Mouse (Mus musculus) forebrain, embryonic 12.5 days (tissue): Measurements from ENCODE around the gene Vps13a. TPM values are rescaled to one million over a fixed set of nuclear protein-coding genes. Genes with fewer than 3 reads are reported as not detected.
"Not testable (repeated sequence)": the region's sequence is repeated elsewhere in the genome, so short reads cannot be mapped to it uniquely, and the experiment has no call there.

ENCODE experiments used
- ATAC-seq: fragments of 200-750 bp; cut with Nextera tagmentation; 2 replicates; pipeline ENCODE4 v1.8.0; 2017; ENCODE audit warnings: moderate TSS enrichment; ENCODE audit not compliant: low FRiP score
- H3K27ac ChIP-seq: fragments of 300-500 bp; sonication (generic); 2 replicates; pipeline ENCODE4 v1.5.1; 2016; ENCODE audit warnings: mild to moderate bottlenecking
- H3K27me3 ChIP-seq: fragments of 300-500 bp; sonication (generic); 2 replicates; pipeline ENCODE4 v1.6.1; 2016; ENCODE audit warnings: mild to moderate bottlenecking
- H3K36me3 ChIP-seq: fragments of 300-500 bp; sonication (generic); replicated peaks from 2 replicates; pipeline ENCODE4 v1.6.1; 2016; ENCODE audit warnings: mild to moderate bottlenecking
- H3K4me1 ChIP-seq: fragments of 300-500 bp; sonication (generic); 2 replicates; pipeline ENCODE4 v1.6.1; 2016
- H3K4me2 ChIP-seq: fragments of 300-500 bp; sonication (generic); 2 replicates; pipeline ENCODE4 v1.6.1; 2016; ENCODE audit warnings: mild to moderate bottlenecking, moderate library complexity
- H3K4me3 ChIP-seq: fragments of 300-500 bp; sonication (generic); replicated peaks from 2 replicates; pipeline ENCODE4 v1.5.1; 2016; ENCODE audit warnings: mild to moderate bottlenecking
- H3K9ac ChIP-seq: fragments of 300-500 bp; sonication (generic); 2 replicates; pipeline ENCODE4 v1.6.1; 2016; ENCODE audit warnings: mild to moderate bottlenecking
- H3K9me3 ChIP-seq: fragments of 300-500 bp; sonication (generic); 2 replicates; pipeline ENCODE4 v1.6.1; 2016
- WGBS: fragments of 180-500 bp; shearing (Covaris S2); methylation state at CpG from one replicate; pipeline ENCODE4 v1.1.7; 2016; 5-methylcytosine and 5-hydroxymethylcytosine counted together
- polyA plus RNA-seq: library from polyadenylated mRNA; unstranded; fragments of >200 nt; fragmentation: Nextera tagmentation; extraction: Ambion mirVana; gene quantifications from 2 replicates; pipeline ENCODE4 v1.2.1, GENCODE M21; 2016

Gene Vps13a
- 11.7 and 11.8 TPM in 2 replicates for polyA plus RNA-seq

DNA sequence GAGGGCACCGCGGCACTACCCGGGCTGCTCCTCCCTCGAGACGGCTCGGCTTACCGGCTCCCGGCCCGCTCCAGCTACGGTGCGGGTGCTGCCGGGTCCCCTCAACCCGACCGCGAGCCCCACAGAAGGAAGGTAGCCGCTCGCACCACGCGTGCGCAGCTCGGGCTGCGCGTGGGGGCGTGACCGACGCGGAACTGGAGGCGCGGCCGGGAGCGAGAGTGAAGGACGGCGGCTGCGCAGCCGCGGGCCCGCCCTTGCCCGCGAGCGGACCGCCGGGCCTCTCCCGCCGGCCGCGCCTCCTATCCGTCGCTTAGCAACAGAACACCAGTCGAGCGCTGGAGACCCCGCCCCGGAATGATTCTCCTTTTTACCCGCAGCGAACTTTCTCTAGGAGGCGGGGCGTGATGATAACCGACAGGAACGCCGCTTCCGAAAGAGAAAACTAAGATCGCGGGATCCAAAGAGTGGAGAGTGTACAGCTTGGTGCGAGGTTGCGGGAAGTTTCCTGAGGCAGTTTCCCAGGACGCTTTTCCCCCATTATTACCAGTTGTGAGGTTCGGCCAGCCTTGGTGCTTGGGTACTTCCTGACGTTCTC lies at the start of gene Vps13a:
Gene Vps13a (minus strand): TSS at position 144 of the 595 bp plus-strand sequence.
- H3K4me3 ChIP-seq, result peak within 1 kb of the TSS; percentile 72
- peaks cover 17% of the 10 kb centered on the region for H3K27me3 ChIP-seq
- no peaks in the 10 kb centered on the region for H3K36me3 ChIP-seq
- H3K9ac ChIP-seq, result peak within 1 kb of the TSS; percentile 80
- H3K9me3 ChIP-seq, result no peaks in the 10 kb centered on the region
- H3K4me2 ChIP-seq, result peak within 1 kb of the TSS; percentile 99
- ATAC-seq, result peak; percentile 98
- H3K27ac ChIP-seq, result no peak within 1 kb of the TSS
- H3K4me1 ChIP-seq, result peaks cover 9% of the 10 kb centered on the region
- WGBS, result under 1% methylated on average over 67 of the region's 67 CpGs

DNA sequence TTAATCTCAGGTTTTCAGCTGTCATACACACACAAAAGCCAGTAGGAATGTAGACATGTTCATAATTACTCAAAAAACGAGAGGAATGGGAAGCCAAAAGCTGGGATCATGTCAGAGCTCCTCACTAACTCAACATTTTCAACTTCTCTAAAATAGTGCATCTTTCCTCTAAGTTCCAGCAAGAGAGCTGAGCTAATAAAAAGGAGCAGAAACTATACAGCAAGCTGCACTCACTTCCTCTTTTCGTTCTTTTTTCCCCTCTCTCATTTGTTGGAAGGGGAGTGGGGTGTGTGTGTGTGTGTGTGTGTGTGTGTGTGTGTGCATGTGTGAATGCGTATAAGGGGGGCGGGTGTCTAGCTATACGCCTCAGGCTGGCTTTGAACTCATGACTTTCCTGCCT lies 46.9 kb upstream of the Vps13a start:
- no peak for ATAC-seq
- 0 out of 2 replicates have a peak, but pooled peaks cover 7% of the 10 kb centered on the region for H3K27me3 ChIP-seq
- H3K4me3 ChIP-seq, result no peak overlapping the region
- H3K4me1 ChIP-seq, result no peaks in the 10 kb centered on the region
- 82% methylated on average over 5 of the region's 5 CpGs for WGBS
- no peak overlapping the region for H3K27ac ChIP-seq
- no peaks in the 10 kb centered on the region for H3K9me3 ChIP-seq
- H3K36me3 ChIP-seq, result no peaks in the 10 kb centered on the region
- no peak overlapping the region for H3K9ac ChIP-seq
- no peak overlapping the region for H3K4me2 ChIP-seq

DNA sequence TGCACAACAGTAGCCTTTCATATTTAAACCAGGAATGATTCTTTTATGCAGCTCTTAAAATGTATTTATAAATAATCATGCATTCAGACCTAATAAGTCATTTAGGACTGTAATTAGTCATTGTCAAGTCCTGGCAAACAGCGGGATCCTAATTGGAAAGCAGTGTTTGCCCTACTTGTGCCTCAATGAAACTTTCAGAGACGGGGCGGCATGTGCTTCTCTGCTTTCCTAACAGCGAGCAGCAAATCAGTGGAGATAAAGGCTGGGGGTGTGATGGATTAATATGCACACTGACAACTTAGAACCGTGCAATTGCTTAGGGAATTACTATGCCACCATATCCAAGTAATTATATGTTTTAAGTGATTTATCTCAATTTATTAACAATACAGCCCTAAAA lies 44.5 kb upstream of the Vps13a start:
- Histone ChIP-seq H3K36me3 (no peaks in the 10 kb centered on the region), H3K9me3 (0 out of 2 replicates have a peak, but pooled peaks cover 3% of the 10 kb centered on the region), H3K27me3 (0 out of 2 replicates have a peak, but pooled peaks cover 7% of the 10 kb centered on the region), H3K4me3 (no peak overlapping the region), H3K27ac (no peak overlapping the region), H3K9ac (no peak overlapping the region), H3K4me2 (no peak overlapping the region), H3K4me1 (no peaks in the 10 kb centered on the region)
- ATAC-seq, result no peak
- 16% methylated on average over 5 of the region's 5 CpGs for WGBS

DNA sequence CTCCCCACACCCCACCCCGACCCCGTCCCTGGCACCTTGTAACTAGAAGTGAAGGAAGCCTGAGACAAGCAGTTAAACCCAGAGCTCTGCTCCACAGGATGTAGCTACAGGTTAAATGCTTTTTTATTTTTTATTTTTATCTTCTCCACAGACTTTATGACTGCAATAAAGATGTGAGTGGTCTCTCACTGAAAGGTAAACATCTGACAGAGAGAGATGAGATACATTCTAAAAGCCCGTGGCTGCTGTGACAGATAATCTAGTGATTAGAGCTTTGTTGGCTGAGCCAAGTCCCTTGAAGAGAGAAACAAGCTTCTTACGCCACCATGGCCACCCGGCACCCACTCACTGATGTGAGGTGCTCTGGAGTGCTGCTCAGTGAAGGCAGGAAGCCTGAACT lies 34.1 kb upstream of the Vps13a start:
- Histone ChIP-seq H3K4me1 (no peaks in the 10 kb centered on the region), H3K9me3 (no peaks in the 10 kb centered on the region), H3K36me3 (no peaks in the 10 kb centered on the region), H3K27me3 (no peaks in the 10 kb centered on the region), H3K9ac (no peak overlapping the region), H3K27ac (no peak overlapping the region), H3K4me3 (no peak overlapping the region), H3K4me2 (no peak overlapping the region)
- ATAC-seq, result no peak
- WGBS, result 71% methylated on average over 5 of the region's 5 CpGs

DNA sequence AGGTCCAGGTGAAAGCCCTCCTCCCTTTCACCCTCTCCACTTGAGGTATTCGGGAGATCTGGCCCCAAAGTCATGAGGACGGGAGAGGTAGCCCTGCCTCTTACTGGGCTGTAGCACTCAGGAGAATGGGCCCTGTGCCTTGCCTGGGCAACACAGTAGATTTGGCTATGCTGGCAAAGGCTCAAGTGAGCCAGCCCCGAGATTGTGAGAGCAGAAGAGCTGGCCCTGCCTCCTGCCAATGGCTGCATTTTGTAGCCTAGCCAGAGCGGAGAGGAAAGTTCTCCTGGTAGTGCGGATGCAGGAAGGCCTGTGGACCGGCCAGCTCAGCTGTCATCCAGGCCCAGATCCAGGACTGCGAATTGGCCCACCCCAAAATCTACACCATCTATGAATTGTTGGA lies 32.6 kb upstream of the Vps13a start:
- no peak overlapping the region for H3K9ac ChIP-seq
- no peak overlapping the region for H3K27ac ChIP-seq
- H3K9me3 ChIP-seq, result no peaks in the 10 kb centered on the region
- WGBS, result 85% methylated on average over 7 of the region's 7 CpGs
- no peak for ATAC-seq
- no peak overlapping the region for H3K4me2 ChIP-seq
- no peaks in the 10 kb centered on the region for H3K36me3 ChIP-seq
- H3K27me3 ChIP-seq, result no peaks in the 10 kb centered on the region
- H3K4me3 ChIP-seq, result no peak overlapping the region
- H3K4me1 ChIP-seq, result no peaks in the 10 kb centered on the region

DNA sequence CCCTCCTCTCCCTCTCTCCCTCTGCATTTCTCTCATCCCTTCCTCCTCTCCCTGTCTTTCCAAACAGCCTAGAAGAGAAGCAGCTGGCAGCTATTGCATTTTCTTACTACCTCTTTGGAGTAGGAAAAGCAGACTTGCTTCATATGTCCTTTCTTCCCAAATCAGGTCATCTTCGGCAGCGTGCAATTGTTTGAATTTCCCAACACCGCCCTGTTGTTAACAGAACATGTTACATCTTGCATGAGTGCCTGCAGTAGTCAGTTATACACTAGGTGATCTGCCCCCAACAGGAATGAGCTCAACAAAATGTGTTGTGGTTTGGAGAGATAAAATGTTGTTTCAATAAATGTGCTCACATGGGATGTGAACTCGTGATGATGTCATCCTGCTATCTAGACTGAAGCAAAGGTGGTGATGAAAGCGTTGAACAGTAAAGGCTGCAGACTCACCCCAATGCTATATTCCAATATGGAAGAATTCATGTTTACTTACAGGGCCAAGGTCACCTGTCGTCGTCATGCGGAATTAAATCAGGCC lies 31.4 kb upstream of the Vps13a start:
- Histone ChIP-seq H3K9ac (no peak overlapping the region), H3K4me1 (no peaks in the 10 kb centered on the region), H3K9me3 (no peaks in the 10 kb centered on the region), H3K27me3 (no peaks in the 10 kb centered on the region), H3K27ac (no peak overlapping the region), H3K4me2 (no peak overlapping the region), H3K4me3 (no peak overlapping the region), H3K36me3 (no peaks in the 10 kb centered on the region)
- no peak for ATAC-seq
- 93% methylated on average over 8 of the region's 8 CpGs for WGBS

DNA sequence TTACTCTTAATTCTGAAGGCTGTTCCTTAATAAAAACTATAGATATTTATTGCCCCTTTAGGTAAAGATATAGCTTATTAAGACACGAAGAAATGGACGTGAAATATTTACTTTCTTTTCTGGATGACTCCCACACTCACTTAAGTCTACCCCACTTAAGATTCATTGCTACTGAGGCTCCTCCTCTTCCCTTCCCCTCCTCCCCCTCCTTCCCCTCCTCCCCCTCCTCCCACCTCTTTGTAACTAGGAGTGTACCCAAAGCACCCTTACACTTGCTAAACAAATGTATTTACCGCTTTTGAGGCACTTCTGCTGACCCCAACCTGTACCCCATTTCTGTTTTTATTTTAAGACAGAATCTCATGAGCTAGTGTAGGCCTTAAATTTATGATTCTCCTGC lies 24.4 kb upstream of the Vps13a start:
- no peak overlapping the region for H3K27ac ChIP-seq
- H3K9ac ChIP-seq, result no peak overlapping the region
- 59% methylated on average over 3 of the region's 3 CpGs for WGBS
- no peaks in the 10 kb centered on the region for H3K4me1 ChIP-seq
- H3K4me2 ChIP-seq, result no peak overlapping the region
- no peak overlapping the region for H3K4me3 ChIP-seq
- H3K36me3 ChIP-seq, result no peaks in the 10 kb centered on the region
- H3K9me3 ChIP-seq, result no peaks in the 10 kb centered on the region
- H3K27me3 ChIP-seq, result no peaks in the 10 kb centered on the region
- no peak for ATAC-seq

DNA sequence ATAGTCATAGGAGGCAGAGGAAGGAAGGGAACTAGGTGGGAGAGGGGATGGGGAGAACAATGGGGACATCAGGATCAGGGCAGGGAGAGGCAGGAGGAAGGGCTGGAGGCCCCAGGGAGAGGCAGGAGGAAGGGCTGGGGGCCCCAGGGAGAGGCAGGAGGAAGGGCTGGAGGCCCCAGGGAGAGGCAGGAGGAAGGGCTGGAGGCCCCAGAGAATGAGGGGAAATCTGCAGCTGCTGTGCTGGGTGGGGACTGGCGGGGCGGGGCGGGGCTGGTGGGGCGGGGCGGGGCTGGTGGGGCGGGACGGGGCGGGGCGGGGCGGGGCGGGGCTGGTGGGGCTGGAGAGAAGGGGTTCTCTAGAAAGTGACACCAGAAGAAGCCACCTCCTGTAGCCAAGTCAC lies 23.8 kb upstream of the Vps13a start:
- no peak overlapping the region for H3K4me2 ChIP-seq
- WGBS, result 20% methylated on average over 8 of the region's 11 CpGs
- no peak overlapping the region for H3K9ac ChIP-seq
- H3K36me3 ChIP-seq, result no peaks in the 10 kb centered on the region
- no peaks in the 10 kb centered on the region for H3K27me3 ChIP-seq
- no peak for ATAC-seq
- H3K27ac ChIP-seq, result no peak overlapping the region
- no peaks in the 10 kb centered on the region for H3K9me3 ChIP-seq
- no peaks in the 10 kb centered on the region for H3K4me1 ChIP-seq
- H3K4me3 ChIP-seq, result no peak overlapping the region

DNA sequence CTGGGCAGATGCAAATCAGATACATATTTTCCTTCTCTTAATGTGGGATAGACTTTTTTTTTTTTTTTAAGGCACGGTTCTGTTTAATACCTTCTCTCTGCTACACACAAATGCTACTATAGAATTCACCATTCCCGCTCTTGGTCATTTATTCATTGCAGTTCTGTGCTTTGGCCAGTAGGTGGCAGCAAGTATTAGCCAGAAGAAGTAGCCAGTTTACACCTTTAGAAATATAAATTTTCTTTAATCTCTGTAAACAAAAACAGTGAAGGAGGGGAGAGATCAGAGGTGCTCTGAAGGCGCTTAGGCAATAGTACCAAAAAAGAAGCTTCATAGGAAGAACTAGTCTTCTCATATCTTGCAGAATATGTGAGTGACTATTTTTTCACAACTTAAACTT lies 22.0 kb upstream of the Vps13a start:
- Histone ChIP-seq H3K4me2 (no peak overlapping the region), H3K27ac (no peak overlapping the region), H3K4me1 (no peaks in the 10 kb centered on the region), H3K9ac (no peak overlapping the region), H3K9me3 (no peaks in the 10 kb centered on the region), H3K4me3 (no peak overlapping the region), H3K27me3 (no peaks in the 10 kb centered on the region), H3K36me3 (no peaks in the 10 kb centered on the region)
- 5% methylated on average over 3 of the region's 3 CpGs for WGBS
- ATAC-seq, result no peak

DNA sequence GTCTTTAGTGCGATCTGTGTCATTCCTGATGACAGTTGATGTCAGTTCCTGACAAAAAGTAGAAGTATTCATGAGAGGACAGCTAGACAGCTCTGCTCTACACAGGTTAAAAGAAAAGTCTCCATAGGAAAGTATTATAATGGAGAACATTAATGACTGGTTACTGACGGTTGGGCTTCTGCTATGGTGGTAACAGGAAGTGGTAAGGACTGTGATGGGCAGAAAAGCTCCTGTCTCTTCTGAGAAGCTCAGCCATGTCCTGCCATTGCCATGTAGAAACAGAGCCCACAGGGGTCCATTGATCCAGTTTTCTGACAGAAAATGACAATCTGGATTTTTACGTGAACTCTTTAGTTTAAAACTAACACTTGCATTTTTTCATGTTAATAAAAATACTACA lies 21.4 kb upstream of the Vps13a start:
- Histone ChIP-seq H3K4me1 (no peaks in the 10 kb centered on the region), H3K9ac (no peak overlapping the region), H3K36me3 (no peaks in the 10 kb centered on the region), H3K27me3 (no peaks in the 10 kb centered on the region), H3K4me3 (no peak overlapping the region), H3K27ac (no peak overlapping the region), H3K4me2 (no peak overlapping the region), H3K9me3 (no peaks in the 10 kb centered on the region)
- ATAC-seq, result no peak
- WGBS, result 86% methylated on average over 3 of the region's 3 CpGs

DNA sequence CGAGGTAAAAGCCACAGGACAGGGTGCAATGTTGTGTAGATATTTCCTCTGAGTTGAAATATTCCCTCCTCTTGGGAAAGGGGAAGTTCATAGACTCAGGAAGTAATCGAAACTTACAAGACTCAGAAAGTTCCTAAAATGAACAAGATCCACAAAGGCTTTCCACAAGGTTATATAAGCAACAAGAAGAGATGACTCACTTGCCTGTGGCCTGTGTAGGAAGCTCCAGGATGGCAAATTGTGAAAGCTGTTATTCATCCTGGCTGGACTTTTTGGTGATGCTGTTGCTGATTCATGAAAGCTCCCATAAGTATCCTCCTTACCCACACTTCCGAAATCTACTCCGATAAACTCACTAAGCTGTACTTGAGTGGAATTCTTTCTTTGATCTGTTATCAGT lies 17.2 kb upstream of the Vps13a start:
- ATAC-seq, result no peak
- Histone ChIP-seq H3K27ac (no peak overlapping the region), H3K36me3 (no peaks in the 10 kb centered on the region), H3K9me3 (no peaks in the 10 kb centered on the region), H3K9ac (no peak overlapping the region), H3K4me3 (no peak overlapping the region), H3K4me2 (no peak overlapping the region), H3K27me3 (no peaks in the 10 kb centered on the region), H3K4me1 (no peaks in the 10 kb centered on the region)
- 83% methylated on average over 4 of the region's 4 CpGs for WGBS

DNA sequence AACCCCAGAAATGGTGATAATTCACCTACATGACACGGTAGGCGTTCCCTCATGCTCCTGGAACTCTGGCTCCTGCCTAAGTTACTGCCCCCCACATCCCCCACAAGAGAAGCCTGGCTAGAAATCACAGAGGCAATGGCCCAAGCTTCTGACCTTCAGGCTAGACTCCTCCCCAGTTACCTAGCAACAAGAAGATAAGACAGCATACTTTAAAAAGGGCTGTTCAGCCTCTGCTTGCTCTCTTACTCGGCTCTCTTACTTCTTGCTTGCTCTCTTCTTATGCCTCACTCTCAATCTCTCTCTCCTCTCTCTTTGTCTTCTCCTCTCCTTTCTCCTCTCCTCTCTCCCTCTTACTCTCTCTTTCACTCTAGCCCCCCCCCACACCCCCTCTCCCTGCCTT lies 13.8 kb upstream of the Vps13a start:
- H3K4me1 ChIP-seq, result not testable (repeated sequence)

DNA sequence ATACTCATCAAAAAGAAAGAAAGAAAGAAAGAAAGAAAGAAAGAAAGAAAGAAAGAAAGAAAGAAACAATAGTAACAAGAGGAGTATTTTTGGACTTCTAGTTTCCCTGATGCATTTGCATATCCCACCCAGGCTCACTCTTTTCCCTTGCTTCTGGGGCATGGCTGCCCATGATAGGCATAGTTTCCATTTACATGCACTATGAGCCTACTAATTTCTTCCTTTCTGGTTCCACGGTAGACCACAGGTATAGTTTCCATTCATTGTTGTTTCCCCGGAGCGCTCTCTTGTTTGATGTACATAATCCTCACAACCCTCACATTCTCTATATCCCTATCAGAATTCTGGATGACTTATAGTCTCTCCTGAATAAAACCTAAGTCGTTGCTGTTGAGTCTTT lies 9.2 kb upstream of the Vps13a start:
- H3K9me3 ChIP-seq, result no peaks in the 10 kb centered on the region
- H3K27ac ChIP-seq, result no peak overlapping the region
- H3K36me3 ChIP-seq, result no peaks in the 10 kb centered on the region
- H3K4me3 ChIP-seq, result no peak overlapping the region
- ATAC-seq, result no peak
- H3K27me3 ChIP-seq, result no peaks in the 10 kb centered on the region
- no peak overlapping the region for H3K4me2 ChIP-seq
- no peaks in the 10 kb centered on the region for H3K4me1 ChIP-seq
- WGBS, result 78% methylated on average over 4 of the region's 4 CpGs
- no peak overlapping the region for H3K9ac ChIP-seq

More for the DNA sequence above, 13.8 kb upstream of the Vps13a start:
- not testable (repeated sequence) for H3K9ac ChIP-seq, ATAC-seq, H3K36me3 ChIP-seq, H3K4me2 ChIP-seq, H3K4me3 ChIP-seq, H3K9me3 ChIP-seq, H3K27ac ChIP-seq, H3K27me3 ChIP-seq
- WGBS, result 87% methylated on average over 3 of the region's 3 CpGs
